Mouse (Mus musculus) layer of hippocampus, adult 2 months (tissue): ENCODE data around the gene Batf. TPM values are rescaled to one million over a fixed set of nuclear protein-coding genes. Genes with fewer than 3 reads are reported as not detected.

Source experiments
- DNase-seq, 2 experiments: peaks; one replicate each; pipeline ENCODE4 v3.0.0; 2022; ENCODE audit warnings: low spot score in 2 of 2
- H3K27ac ChIP-seq: fragments of 200-600 bp; 2 replicates; pipeline ENCODE4 v1.8.1; 2022
- H3K4me3 ChIP-seq: fragments of 200-600 bp; 2 replicates; pipeline ENCODE4 v1.8.1; 2022; ENCODE audit warnings: mild to moderate bottlenecking
- CTCF ChIP-seq: fragments of 200-600 bp; conservative IDR thresholded peaks from 2 replicates; pipeline ENCODE4 v1.8.1; 2022; ENCODE audit warnings: antibody characterized with exemption, mild to moderate bottlenecking, moderate library complexity
- microRNA-seq, 2 experiments: library from miRNA; unstranded; fragments of <30 nt; microRNA quantifications; one replicate each; pipeline ENCODE4 v1.2.0; 2021
- total RNA-seq, 2 experiments: library from RNA; stranded (reverse); gene quantifications; 2 replicates each; pipeline ENCODE4 v1.2.3; 2021

Batf gene
- total RNA-seq, 2 experiments from 2014 or later = 0.41 to 0.64 TPM

GRCm38 (mm10) chr12:85753223-85753622 lies 66.8 kb downstream of the Batf start:
- TF ChIP-seq CTCF = no peak
- Histone ChIP-seq H3K4me3 (no peak overlapping the region), H3K27ac (no peak overlapping the region)
- no peak for DNase-seq

- TF ChIP-seq CTCF = no peak
- Histone ChIP-seq H3K4me3 (no peak overlapping the region), H3K27ac (no peak overlapping the region)
- no peak for DNase-seq
Observed at GRCm38 (mm10) chr12:85754611-85755265, 68.3 kb downstream of the Batf start.

GRCm38 (mm10) chr12:85756455-85756854 lies 70.0 kb downstream of the Batf start:
- DNase-seq = no peak
- Histone ChIP-seq H3K27ac (no peak overlapping the region), H3K4me3 (no peak overlapping the region)
- TF ChIP-seq CTCF = no peak

GRCm38 (mm10) chr12:85757074-85757473 lies 70.6 kb downstream of the Batf start:
- H3K27ac ChIP-seq = no peak overlapping the region

More at GRCm38 (mm10) chr12:85757074-85757473, 70.6 kb downstream of the Batf start:
- no peak for TF ChIP-seq CTCF
- H3K4me3 ChIP-seq = no peak overlapping the region
- no peak for DNase-seq

Small RNA genes within 50 kb of the gene (microRNA-seq; reads per million reads assigned to microRNA genes)
- gene Gm47285 = 0 reads per million in 2 experiments

Other genes with a start within 250 kb of the Batf start
- gene Fos, start 212.8 kb upstream of the Batf start, total RNA-seq = 10 to 100 TPM in 1 of 2 experiments, 1 to 10 TPM in 1; 8.9 to 13.7 TPM
- gene Jdp2, start 87.6 kb upstream of the Batf start, total RNA-seq = 10 to 100 TPM; 48.2 to 49.5 TPM
- gene Flvcr2, start 59.9 kb downstream of the Batf start, total RNA-seq = 1 to 10 TPM; 2.0 to 2.6 TPM
- 10 to 100 TPM; 57.2 to 62.6 TPM for gene Erg28, start 137.9 kb downstream of the Batf start, total RNA-seq
- gene Ttll5, start 138.0 kb downstream of the Batf start, total RNA-seq = 10 to 100 TPM; 48.5 to 48.6 TPM